Mouse (Mus musculus) midbrain, embryonic 11.5 days (tissue): Measurements from ENCODE around the gene Itpk1. TPM values are rescaled to one million over a fixed set of nuclear protein-coding genes. Genes with fewer than 3 reads are reported as not detected.
A peak's percentile ranks its signal among the peaks of the same experiment; 100 is the strongest.

Experiments
- ATAC-seq: fragments of 200-750 bp; cut with Nextera tagmentation; 2 replicates; pipeline ENCODE4 v1.8.0; 2017; ENCODE audit warnings: moderate TSS enrichment, moderate library complexity; ENCODE audit not compliant: low FRiP score
- DNase-seq: peaks from one replicate; pipeline ENCODE4 v3.0.0; 2015; ENCODE audit warnings: low spot score; ENCODE audit errors: missing footprints
- H3K27ac ChIP-seq: fragments of 300-500 bp; sonication (generic); 2 replicates; pipeline ENCODE4 v1.5.1; 2014; ENCODE audit warnings: low read depth, low read length
- H3K27me3 ChIP-seq: fragments of 300-500 bp; sonication (generic); 2 replicates; pipeline ENCODE4 v1.6.1; 2014; ENCODE audit warnings: mild to moderate bottlenecking, low read length, moderate library complexity, mixed read lengths; ENCODE audit not compliant: control insufficient read depth, insufficient read depth
- H3K36me3 ChIP-seq: fragments of 300-500 bp; sonication (generic); 2 replicates; pipeline ENCODE4 v1.6.1; 2014; ENCODE audit warnings: mild to moderate bottlenecking, low read length, moderate library complexity, mixed read lengths; ENCODE audit not compliant: control insufficient read depth, insufficient read depth
- H3K4me1 ChIP-seq: fragments of 300-500 bp; sonication (generic); 2 replicates; pipeline ENCODE4 v1.6.1; 2014; ENCODE audit warnings: low read length; ENCODE audit not compliant: control insufficient read depth, insufficient read depth
- H3K4me2 ChIP-seq: fragments of 300-500 bp; sonication (generic); 2 replicates; pipeline ENCODE4 v1.6.1; 2014; ENCODE audit warnings: mild to moderate bottlenecking, moderate library complexity
- H3K4me3 ChIP-seq: fragments of 300-500 bp; sonication (generic); 2 replicates; pipeline ENCODE4 v1.5.1; 2014; ENCODE audit warnings: low read depth, low read length
- H3K9ac ChIP-seq: fragments of 300-500 bp; sonication (generic); 2 replicates; pipeline ENCODE4 v1.6.1; 2014; ENCODE audit warnings: low read length
- H3K9me3 ChIP-seq: fragments of 300-500 bp; sonication (generic); 2 replicates; pipeline ENCODE4 v1.6.1; 2016; ENCODE audit warnings: low read length; ENCODE audit not compliant: control insufficient read depth
- WGBS: fragments of 180-500 bp; shearing (Covaris S2); extraction: QIAGEN DNeasy Blood & Tissue Kit; methylation state at CpG from one replicate; pipeline ENCODE4 v1.1.7; 2014; 5-methylcytosine and 5-hydroxymethylcytosine counted together
- polyA plus RNA-seq: library from polyadenylated mRNA; unstranded; fragments of >200 nt; fragmentation: Nextera tagmentation; extraction: Ambion mirVana; gene quantifications from 2 replicates; pipeline ENCODE4 v1.2.1, GENCODE M21; 2014

Itpk1 gene
- polyA plus RNA-seq, 1 experiment from 2014 or later, result 14.2 TPM

DNA sequence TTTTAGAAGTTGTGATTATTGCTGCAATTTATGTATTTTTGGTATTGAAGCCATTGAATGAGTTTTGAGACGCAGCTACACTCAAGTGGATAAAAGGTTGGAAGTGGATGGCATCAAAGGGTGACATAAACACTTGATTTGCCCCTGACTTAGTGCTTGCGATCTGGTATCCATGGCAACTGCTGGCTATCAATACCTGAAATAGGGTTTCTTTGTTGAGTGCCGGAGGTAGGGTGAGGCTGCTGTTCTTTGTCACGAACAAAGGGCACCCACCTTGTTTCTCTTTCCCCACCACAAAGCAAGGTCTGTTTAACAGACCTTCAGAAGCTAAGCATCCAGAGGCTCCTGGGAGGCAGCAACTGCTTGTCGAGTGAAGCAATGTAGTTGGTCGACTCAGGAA, 159.6 kb downstream of the Itpk1 start:
- Histone ChIP-seq H3K27ac (no peak overlapping the region), H3K9me3 (no peaks in the 10 kb centered on the region), H3K4me1 (no peaks in the 10 kb centered on the region), H3K9ac (no peak overlapping the region), H3K4me3 (no peak overlapping the region), H3K4me2 (no peak overlapping the region), H3K36me3 (no peaks in the 10 kb centered on the region), H3K27me3 (no peaks in the 10 kb centered on the region)
- ATAC-seq (no peak), DNase-seq (peak; percentile 39)
- WGBS, result 69% methylated on average over 6 of the region's 6 CpGs

DNA sequence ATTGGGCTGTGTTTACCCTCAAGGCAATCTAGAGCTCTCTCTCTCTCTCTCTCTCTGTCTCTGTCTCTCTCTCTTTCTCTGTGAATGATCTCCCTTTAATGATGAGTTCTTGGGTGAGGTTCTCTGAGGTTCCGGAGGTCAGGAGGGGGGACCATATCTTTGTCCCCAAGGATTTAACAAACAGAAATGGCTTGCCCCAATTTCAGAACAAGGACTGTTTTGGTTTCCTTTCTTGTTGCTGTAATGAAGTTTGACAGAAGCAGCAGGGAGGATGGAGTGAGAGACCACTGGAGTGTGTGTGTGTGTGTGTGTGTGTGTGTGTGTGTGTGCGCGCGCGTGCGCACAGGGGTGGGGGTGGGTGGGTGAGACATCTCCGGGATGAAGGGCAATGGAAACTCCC, 163.6 kb downstream of the Itpk1 start:
- Histone ChIP-seq H3K4me1 (no peaks in the 10 kb centered on the region), H3K9ac (no peak overlapping the region), H3K4me3 (no peak overlapping the region), H3K36me3 (no peaks in the 10 kb centered on the region), H3K27ac (no peak overlapping the region), H3K4me2 (no peak overlapping the region), H3K9me3 (no peaks in the 10 kb centered on the region), H3K27me3 (no peaks in the 10 kb centered on the region)
- no peak for ATAC-seq
- DNase-seq, result no peak
- 94% methylated on average over 7 of the region's 7 CpGs for WGBS

DNA sequence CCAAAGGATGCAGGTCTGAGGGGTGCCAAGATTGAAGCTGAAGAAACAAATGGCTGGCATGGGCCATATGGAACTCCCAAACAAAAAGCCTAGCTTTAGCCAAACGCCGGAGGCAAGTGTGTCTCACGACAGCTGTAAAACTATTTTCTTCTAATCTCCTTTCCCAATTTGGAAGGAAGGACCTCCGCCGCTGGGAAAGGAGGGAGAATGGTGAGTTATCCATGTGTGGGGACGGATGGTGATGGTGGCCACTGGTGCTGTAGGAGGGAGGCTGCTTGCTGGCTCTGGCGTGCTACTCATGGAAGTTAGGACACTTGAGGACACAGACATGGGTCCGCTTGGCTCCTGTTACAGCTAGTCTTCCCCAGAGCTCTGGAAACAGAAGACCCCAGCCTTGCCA, 164.5 kb downstream of the Itpk1 start:
- no peak overlapping the region for H3K4me3 ChIP-seq
- no peak overlapping the region for H3K4me2 ChIP-seq
- H3K27ac ChIP-seq, result no peak overlapping the region
- DNase-seq, result no peak
- H3K9me3 ChIP-seq, result no peaks in the 10 kb centered on the region
- H3K9ac ChIP-seq, result no peak overlapping the region
- H3K36me3 ChIP-seq, result no peaks in the 10 kb centered on the region
- no peaks in the 10 kb centered on the region for H3K4me1 ChIP-seq
- ATAC-seq, result no peak
- WGBS, result 86% methylated on average over 8 of the region's 8 CpGs
- H3K27me3 ChIP-seq, result no peaks in the 10 kb centered on the region

DNA sequence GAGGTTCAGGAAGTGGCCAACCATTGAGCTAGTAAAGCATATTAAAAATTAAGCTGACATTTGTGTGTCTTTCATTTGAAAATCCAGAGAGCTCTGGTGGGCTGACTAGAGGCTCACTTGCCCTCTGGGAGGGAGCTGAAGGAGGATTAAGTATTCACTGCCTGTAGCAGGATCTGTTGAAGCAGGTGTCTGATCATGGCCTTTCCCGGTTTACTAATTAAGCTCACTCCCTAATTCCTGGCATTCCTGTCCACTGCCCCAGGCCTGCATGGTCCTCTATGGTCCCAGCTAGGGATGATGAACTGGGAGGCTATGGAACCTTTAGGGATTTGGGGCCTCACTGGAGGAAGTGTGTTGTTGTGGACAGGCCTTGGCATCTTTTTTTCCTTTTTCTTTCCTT, 168.9 kb downstream of the Itpk1 start:
- Histone ChIP-seq H3K4me2 (no peak overlapping the region), H3K27me3 (no peaks in the 10 kb centered on the region), H3K4me1 (no peaks in the 10 kb centered on the region), H3K4me3 (no peak overlapping the region), H3K9me3 (no peaks in the 10 kb centered on the region), H3K27ac (no peak overlapping the region), H3K36me3 (no peaks in the 10 kb centered on the region), H3K9ac (no peak overlapping the region)
- DNase-seq, result no peak
- ATAC-seq, result no peak
- WGBS, result 50% methylated on average over 1 of the region's 1 CpGs

DNA sequence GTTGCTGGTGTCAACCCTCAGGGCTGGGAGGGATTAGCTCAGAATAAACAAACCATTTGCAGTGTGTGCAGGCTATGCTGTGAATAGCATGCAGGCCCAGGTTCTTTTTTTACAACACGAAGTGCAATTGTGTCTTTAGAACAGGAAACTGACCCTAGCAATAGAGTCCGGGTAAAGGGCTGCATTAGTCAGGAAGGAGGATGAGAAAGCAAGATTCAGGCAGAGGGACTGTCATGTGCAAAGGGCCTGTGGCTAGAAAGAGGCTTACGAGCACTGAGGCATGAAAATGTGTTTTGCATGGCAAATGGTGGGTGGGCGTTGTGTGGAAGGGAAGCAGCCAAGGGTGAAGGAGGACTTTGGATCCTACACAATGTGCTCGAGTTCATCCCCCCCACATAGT, 176.7 kb downstream of the Itpk1 start:
- no peak overlapping the region for H3K4me3 ChIP-seq
- H3K4me2 ChIP-seq, result no peak overlapping the region
- H3K4me1 ChIP-seq, result no peaks in the 10 kb centered on the region
- H3K27me3 ChIP-seq, result no peaks in the 10 kb centered on the region
- ATAC-seq (no peak), DNase-seq (no peak)
- H3K36me3 ChIP-seq, result no peaks in the 10 kb centered on the region
- WGBS, result 67% methylated on average over 5 of the region's 5 CpGs
- no peak overlapping the region for H3K27ac ChIP-seq
- no peak overlapping the region for H3K9ac ChIP-seq
- H3K9me3 ChIP-seq, result no peaks in the 10 kb centered on the region

DNA sequence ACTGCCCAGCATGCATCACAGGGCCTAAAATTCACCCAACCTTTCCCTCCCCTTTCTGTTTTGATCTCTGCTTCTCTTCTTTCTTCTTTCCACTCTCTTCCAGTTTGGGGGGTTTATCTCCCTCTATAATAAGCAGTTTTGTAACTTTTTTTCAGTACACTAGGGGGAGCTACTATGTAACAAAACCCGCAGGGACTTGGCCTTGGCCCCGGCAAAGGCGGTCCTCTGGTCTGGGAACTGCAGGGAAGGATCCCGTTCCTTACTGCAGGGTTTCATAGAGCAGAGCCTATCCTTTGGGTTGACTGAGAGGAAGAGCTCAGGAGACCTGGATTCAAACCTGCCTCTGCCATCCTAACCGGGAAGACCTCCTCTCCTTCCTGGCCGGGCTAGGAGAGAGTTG, 180.0 kb downstream of the Itpk1 start:
- ATAC-seq (0 out of 2 replicates have a peak, but pooled peaks have one; percentile 14), DNase-seq (peak; percentile 88)
- 25% methylated on average over 6 of the region's 6 CpGs for WGBS
- no peak overlapping the region for H3K9ac ChIP-seq
- H3K4me3 ChIP-seq, result no peak overlapping the region
- H3K9me3 ChIP-seq, result no peaks in the 10 kb centered on the region
- no peaks in the 10 kb centered on the region for H3K27me3 ChIP-seq
- no peaks in the 10 kb centered on the region for H3K4me1 ChIP-seq
- H3K36me3 ChIP-seq, result no peaks in the 10 kb centered on the region
- H3K4me2 ChIP-seq, result no peak overlapping the region
- no peak overlapping the region for H3K27ac ChIP-seq

DNA sequence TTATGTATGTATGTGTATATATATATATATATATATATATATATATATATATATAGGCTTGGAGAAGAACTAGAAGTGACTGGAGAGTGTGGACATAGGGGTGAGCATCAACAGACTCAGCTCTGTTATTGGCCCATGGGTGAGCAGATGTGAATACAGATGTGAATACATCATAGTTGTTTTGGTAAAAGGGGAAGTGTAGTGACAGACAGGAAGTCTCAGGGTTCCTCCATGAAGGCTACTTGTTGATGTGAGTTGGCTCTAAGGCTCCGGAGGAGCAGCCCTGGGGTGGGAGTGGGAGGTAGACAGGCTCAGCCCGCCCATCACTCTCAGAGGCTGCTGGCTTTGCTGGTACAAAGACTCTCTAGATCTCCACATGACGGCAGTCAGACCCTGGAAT, 180.5 kb downstream of the Itpk1 start:
- ATAC-seq (no peak), DNase-seq (no peak)
- Histone ChIP-seq H3K9ac (no peak overlapping the region), H3K4me1 (no peaks in the 10 kb centered on the region), H3K9me3 (no peaks in the 10 kb centered on the region), H3K27ac (no peak overlapping the region), H3K4me3 (no peak overlapping the region), H3K4me2 (no peak overlapping the region), H3K27me3 (no peaks in the 10 kb centered on the region), H3K36me3 (no peaks in the 10 kb centered on the region)
- WGBS, result 73% methylated on average over 3 of the region's 3 CpGs

DNA sequence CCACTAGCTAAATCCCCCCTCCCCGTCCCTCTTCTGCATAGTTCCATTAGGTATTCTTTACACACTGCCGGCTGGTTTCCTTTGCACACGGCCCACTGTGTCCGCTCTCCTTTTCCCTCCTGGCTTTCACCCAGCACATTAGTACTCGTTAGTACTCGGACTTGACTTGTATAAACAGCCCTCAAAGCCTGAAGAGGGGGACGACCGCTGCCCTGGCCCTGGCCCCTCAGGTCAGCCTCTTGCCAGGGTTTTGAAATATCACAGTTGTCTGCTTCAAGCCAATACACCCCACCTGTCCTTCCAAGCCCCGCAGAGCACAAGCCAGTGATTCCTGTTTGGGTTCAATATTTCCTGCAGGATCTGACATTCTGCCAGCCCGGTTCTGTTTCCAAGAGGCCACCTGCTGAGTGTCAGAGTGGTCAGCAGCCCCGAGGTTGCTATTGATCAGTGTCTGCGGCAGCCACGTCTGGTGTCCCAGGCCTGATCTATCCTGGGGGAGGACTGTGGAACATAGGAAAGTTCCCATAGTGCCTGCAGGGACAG, 182.9 kb downstream of the Itpk1 start:
- Histone ChIP-seq H3K4me3 (no peak overlapping the region), H3K9ac (no peak overlapping the region; the same call in 1 of the 2 replicates), H3K4me2 (no peak overlapping the region), H3K36me3 (no peaks in the 10 kb centered on the region), H3K27me3 (no peaks in the 10 kb centered on the region), H3K9me3 (no peaks in the 10 kb centered on the region), H3K27ac (no peak overlapping the region), H3K4me1 (no peaks in the 10 kb centered on the region)
- 57% methylated on average over 13 of the region's 13 CpGs for WGBS
- no peak for DNase-seq
- ATAC-seq, result no peak

DNA sequence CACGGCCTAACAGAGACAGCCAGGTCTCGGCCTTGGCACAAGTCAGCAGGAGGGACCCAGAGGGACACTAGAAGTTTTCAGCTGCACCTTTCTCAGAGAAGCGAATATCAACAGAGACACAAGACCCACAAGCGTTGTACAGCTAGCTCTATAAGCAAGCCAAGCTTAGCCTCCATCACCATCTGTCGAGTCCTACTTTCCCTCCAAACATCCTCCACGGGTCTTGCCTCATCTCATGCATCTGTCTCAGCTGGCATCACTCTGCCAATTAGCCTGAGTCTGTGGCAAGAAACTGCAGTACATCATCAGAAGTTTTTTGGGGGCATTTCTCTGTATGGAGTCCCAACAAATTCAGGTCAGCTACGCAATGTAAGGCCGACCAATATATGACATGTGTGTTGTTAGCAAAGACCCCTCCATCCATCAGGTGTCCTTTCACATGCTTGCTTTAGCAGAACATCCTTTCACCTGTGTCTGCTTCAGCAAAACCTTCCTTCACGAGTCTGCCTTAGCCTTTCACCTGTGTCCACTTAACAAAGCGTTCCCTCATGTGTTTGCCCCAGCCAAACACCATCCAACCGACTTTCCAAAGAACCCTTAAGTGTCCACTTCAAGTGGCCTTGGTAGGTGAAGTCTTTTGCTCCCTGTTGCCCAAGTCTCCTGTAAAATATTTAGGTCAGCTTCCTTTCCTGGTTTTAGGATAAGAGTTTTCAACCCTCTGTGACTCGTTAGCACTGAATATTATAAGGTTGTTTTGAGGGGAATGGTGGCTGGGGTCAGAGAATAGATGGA, 184.6 kb downstream of the Itpk1 start:
- no peaks in the 10 kb centered on the region for H3K36me3 ChIP-seq
- no peak for ATAC-seq
- no peak overlapping the region for H3K4me2 ChIP-seq
- no peak overlapping the region for H3K9ac ChIP-seq
- no peaks in the 10 kb centered on the region for H3K9me3 ChIP-seq
- WGBS, result 88% methylated on average over 12 of the region's 12 CpGs
- no peak overlapping the region for H3K27ac ChIP-seq
- no peak for DNase-seq
- H3K4me1 ChIP-seq, result no peaks in the 10 kb centered on the region
- H3K27me3 ChIP-seq, result no peaks in the 10 kb centered on the region
- H3K4me3 ChIP-seq, result no peak overlapping the region
